Mouse (Mus musculus) spleen, adult 2 months (tissue): ENCODE data around the gene Rnf227. TPM values are rescaled to one million over a fixed set of nuclear protein-coding genes. Genes with fewer than 3 reads are reported as not detected.

Source experiments
- DNase-seq, 2 experiments: peaks; one replicate each; pipeline versions ENCODE4 v3.0.0 to v3.0.0-alpha.2; 2012 to 2021; ENCODE audit warnings: low spot score in 2 of 2, low read depth in 1 of 2
- H3K27ac ChIP-seq: fragments of 200-500 bp; 2 replicates; pipeline ENCODE4 v1.5.1; 2012; ENCODE audit warnings: low read length, inconsistent platforms; ENCODE audit not compliant: insufficient read depth
- H3K27me3 ChIP-seq: fragments of 200-500 bp; 2 replicates; pipeline ENCODE4 v1.6.1; 2012; ENCODE audit warnings: mild to moderate bottlenecking, moderate library complexity, low read length, inconsistent platforms; ENCODE audit not compliant: control insufficient read depth, insufficient read depth
- H3K36me3 ChIP-seq: fragments of 200-500 bp; 2 replicates; pipeline ENCODE4 v1.6.1; 2012; ENCODE audit warnings: mild to moderate bottlenecking, low read length, inconsistent platforms; ENCODE audit not compliant: control insufficient read depth, insufficient read depth
- H3K4me1 ChIP-seq: fragments of 200-500 bp; 2 replicates; pipeline ENCODE4 v1.6.1; 2011; ENCODE audit warnings: inconsistent platforms; ENCODE audit not compliant: control insufficient read depth, insufficient read depth, insufficient read length
- H3K4me3 ChIP-seq: fragments of 200-500 bp; 2 replicates; pipeline ENCODE4 v1.5.1; 2011; ENCODE audit warnings: mild to moderate bottlenecking, inconsistent platforms; ENCODE audit not compliant: insufficient read depth, insufficient read length; ENCODE audit errors: extremely low read depth
- CTCF ChIP-seq: fragments of 200-500 bp; IDR thresholded peaks from 2 replicates; pipeline ENCODE4 v1.5.1; 2011; ENCODE audit warnings: mild to moderate bottlenecking, inconsistent platforms; ENCODE audit not compliant: insufficient read depth, insufficient read length, insufficient replicate concordance; ENCODE audit errors: extremely low read depth
- POLR2A ChIP-seq: fragments of 200-500 bp; IDR thresholded peaks from 2 replicates; pipeline ENCODE4 v1.6.1; 2011; ENCODE audit warnings: low read depth, low read length, inconsistent platforms
- WGBS: fragments of 180-500 bp; shearing (Covaris S2); methylation state at CpG from one replicate; pipeline ENCODE4 v1.1.7; 2018; 5-methylcytosine and 5-hydroxymethylcytosine counted together
- polyA plus RNA-seq: library from polyadenylated mRNA; depleted of rRNA; stranded (reverse); fragments of >200 nt; gene quantifications from 2 replicates; pipeline ENCODE4 v1.2.3, GENCODE M21; 2012

Rnf227 gene
- polyA plus RNA-seq, 1 experiment: 0.47 TPM

- H3K4me3 ChIP-seq: peak within 1 kb of the TSS; percentile 66
- H3K4me1 ChIP-seq: peaks cover 14% of the 10 kb centered on the region
- no peaks in the 10 kb centered on the region for H3K36me3 ChIP-seq
- TF ChIP-seq POLR2A (peak; percentile 89), CTCF (0 out of 2 replicates have a peak, but pooled peaks have one; percentile 0)
- H3K27ac ChIP-seq: peak within 1 kb of the TSS; percentile 74
- DNase-seq: peak; percentile 98 to 99
- WGBS: under 1% methylated on average over 30 of the region's 30 CpGs
- peaks cover 7% of the 10 kb centered on the region for H3K27me3 ChIP-seq
Observed at GRCm38 (mm10) chr11:69323667-69324111, 16.6 kb upstream of the Rnf227 start, which contains the start of the genes Cntrob and Trappc1. Cntrob (minus strand) TSS chr11:69323775. Trappc1 (plus strand) TSS chr11:69323980.

DNA sequence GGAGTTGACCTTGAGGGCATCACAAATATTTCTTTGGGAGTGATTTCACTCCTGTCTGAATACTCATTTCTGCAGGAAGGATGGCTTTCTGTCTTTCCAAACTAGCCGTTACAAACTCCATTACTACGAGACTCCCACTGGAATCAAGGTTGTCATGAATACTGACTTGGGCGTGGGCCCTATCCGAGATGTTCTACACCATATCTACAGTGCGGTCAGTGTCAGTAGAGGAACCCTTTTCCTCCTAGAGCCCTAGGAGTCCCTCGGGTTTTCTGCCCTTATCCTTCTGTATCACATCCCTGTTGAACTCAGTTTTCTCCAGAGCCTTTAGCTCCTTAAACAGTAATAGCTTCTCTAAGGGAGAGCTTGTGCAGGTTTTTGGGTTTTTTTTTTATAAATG is 15.5 kb upstream of the Rnf227 start:
- no peaks in the 10 kb centered on the region for H3K36me3 ChIP-seq
- no peak overlapping the region for H3K4me3 ChIP-seq

GRCm38 (mm10) chr11:69325628-69326407 is 14.4 kb upstream of the Rnf227 start, which contains the start of gene Kcnab3:
Kcnab3 (plus strand) TSS chr11:69326258.
- Histone ChIP-seq H3K27ac (peak within 1 kb of the TSS; percentile 66), H3K4me3 (peak within 1 kb of the TSS; percentile 59), H3K36me3 (no peaks in the 10 kb centered on the region), H3K4me1 (peaks cover 14% of the 10 kb centered on the region), H3K27me3 (peaks cover 7% of the 10 kb centered on the region)
- DNase-seq: peak; percentile 77 to 88
- TF ChIP-seq CTCF: no peak
- TF ChIP-seq POLR2A: peak; percentile 3; the same call in 1 of the 2 replicates
- 9% methylated on average over 26 of the region's 26 CpGs for WGBS

More for the DNA sequence above, 15.5 kb upstream of the Rnf227 start:
- 93% methylated on average over 6 of the region's 6 CpGs for WGBS
- no peak for DNase-seq
- no peak for TF ChIP-seq CTCF
- no peak for TF ChIP-seq POLR2A
- Histone ChIP-seq H3K4me1 (peaks cover 14% of the 10 kb centered on the region), H3K27ac (no peak overlapping the region), H3K27me3 (peaks cover 7% of the 10 kb centered on the region)

- peak in 1 of 2 experiments; percentile 32 for DNase-seq
- TF ChIP-seq CTCF (no peak), POLR2A (no peak)
- 4% methylated on average over 45 of the region's 45 CpGs for WGBS
- Histone ChIP-seq H3K27ac (no peak overlapping the region), H3K4me1 (peaks cover 14% of the 10 kb centered on the region), H3K4me3 (peak overlapping the region; percentile 59), H3K36me3 (no peaks in the 10 kb centered on the region), H3K27me3 (peaks cover 7% of the 10 kb centered on the region)
Observed at GRCm38 (mm10) chr11:69326408-69327156, 13.7 kb upstream of the Rnf227 start.

GRCm38 (mm10) chr11:69327157-69327442 is 13.2 kb upstream of the Rnf227 start:
- Histone ChIP-seq H3K27me3 (peaks cover 7% of the 10 kb centered on the region), H3K4me3 (no peak overlapping the region), H3K36me3 (no peaks in the 10 kb centered on the region), H3K27ac (no peak overlapping the region), H3K4me1 (peaks cover 14% of the 10 kb centered on the region)
- no peak for DNase-seq
- TF ChIP-seq POLR2A (no peak), CTCF (no peak)
- 43% methylated on average over 9 of the region's 9 CpGs for WGBS

GRCm38 (mm10) chr11:69327648-69328047 is 12.6 kb upstream of the Rnf227 start:
- no peak overlapping the region for H3K4me3 ChIP-seq
- no peaks in the 10 kb centered on the region for H3K36me3 ChIP-seq
- no peak overlapping the region for H3K27ac ChIP-seq
- H3K27me3 ChIP-seq: peaks cover 7% of the 10 kb centered on the region
- TF ChIP-seq POLR2A (no peak), CTCF (no peak)
- 42% methylated on average over 6 of the region's 6 CpGs for WGBS
- no peak for DNase-seq
- H3K4me1 ChIP-seq: peaks cover 17% of the 10 kb centered on the region

DNA sequence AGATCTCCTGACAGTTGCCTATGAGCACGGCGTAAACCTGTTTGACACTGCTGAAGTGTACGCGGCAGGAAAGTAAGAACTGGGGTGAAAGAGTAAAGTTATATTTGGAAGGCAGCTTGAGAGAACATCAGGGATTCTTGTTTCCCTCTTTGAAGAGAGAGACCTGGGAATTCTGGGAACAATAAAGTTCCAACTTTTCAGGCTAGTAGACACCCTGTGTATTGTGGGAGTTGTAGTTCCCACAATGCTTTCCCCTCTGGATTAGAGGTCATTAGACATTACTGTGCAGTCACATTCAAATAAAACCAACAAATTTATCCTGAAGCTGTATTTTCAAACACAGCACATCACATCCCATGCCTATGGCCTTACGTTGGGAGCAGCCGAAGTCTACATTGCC is 11.7 kb upstream of the Rnf227 start:
- peaks cover 7% of the 10 kb centered on the region for H3K27me3 ChIP-seq
- H3K36me3 ChIP-seq: no peaks in the 10 kb centered on the region
- no peak for TF ChIP-seq POLR2A
- TF ChIP-seq CTCF: no peak
- DNase-seq: no peak
- H3K4me3 ChIP-seq: no peak overlapping the region
- peaks cover 17% of the 10 kb centered on the region for H3K4me1 ChIP-seq
- 90% methylated on average over 6 of the region's 6 CpGs for WGBS
- H3K27ac ChIP-seq: no peak overlapping the region
